Mouse (Mus musculus): ENCODE results near the gene Myo9a. TPM values are rescaled to one million over a fixed set of nuclear protein-coding genes. Genes with fewer than 3 reads are reported as not detected.

Gene Myo9a
- polyA plus RNA-seq, 1 experiment from 2014 or later: 13.1 TPM

GRCm38 (mm10) chr9:59725515-59725914, 25.2 kb upstream of the Myo9a start:
- peaks cover 16% of the 10 kb centered on the region for H3K4me1 ChIP-seq
- no peaks in the 10 kb centered on the region for H3K36me3 ChIP-seq
- no peak overlapping the region for H3K4me3 ChIP-seq (replicated peaks)
- no peak overlapping the region for H3K9ac ChIP-seq
- WGBS: 75% methylated on average over 10 of the region's 10 CpGs
- no peak overlapping the region for H3K27ac ChIP-seq (replicated peaks)
- no peaks in the 10 kb centered on the region for H3K9me3 ChIP-seq (replicated peaks)
- no peaks in the 10 kb centered on the region for H3K27me3 ChIP-seq
- no peak overlapping the region for H3K4me2 ChIP-seq (replicated peaks)
- ATAC-seq (ENCODE audit: insufficient number of reproducible peaks, low FRiP score, low TSS enrichment, low read depth): no peak

- Histone ChIP-seq H3K36me3 (no peaks in the 10 kb centered on the region), H3K4me1 (peaks cover 17% of the 10 kb centered on the region), H3K27me3 (no peaks in the 10 kb centered on the region), H3K4me2 (replicated peaks) (no peak overlapping the region), H3K9me3 (replicated peaks) (no peaks in the 10 kb centered on the region), H3K4me3 (replicated peaks) (no peak overlapping the region), H3K27ac (replicated peaks) (no peak overlapping the region), H3K9ac (no peak overlapping the region)
- ATAC-seq (ENCODE audit: insufficient number of reproducible peaks, low FRiP score, low TSS enrichment, low read depth): no peak
- 77% methylated on average over 11 of the region's 11 CpGs for WGBS
Measured at GRCm38 (mm10) chr9:59727569-59728286, 23.0 kb upstream of the Myo9a start.

GRCm38 (mm10) chr9:59731136-59731535, 19.6 kb upstream of the Myo9a start:
- WGBS: 82% methylated on average over 5 of the region's 5 CpGs
- no peaks in the 10 kb centered on the region for H3K27me3 ChIP-seq
- H3K36me3 ChIP-seq: no peaks in the 10 kb centered on the region
- no peaks in the 10 kb centered on the region for H3K9me3 ChIP-seq (replicated peaks)
- H3K4me1 ChIP-seq: peaks cover 8% of the 10 kb centered on the region; the same call in 1 of the 2 replicates
- no peak for ATAC-seq (ENCODE audit: insufficient number of reproducible peaks, low FRiP score, low TSS enrichment, low read depth)
- no peak overlapping the region for H3K27ac ChIP-seq (replicated peaks)
- no peak overlapping the region for H3K4me2 ChIP-seq (replicated peaks)
- H3K4me3 ChIP-seq (replicated peaks): no peak overlapping the region
- H3K9ac ChIP-seq: no peak overlapping the region

DNA sequence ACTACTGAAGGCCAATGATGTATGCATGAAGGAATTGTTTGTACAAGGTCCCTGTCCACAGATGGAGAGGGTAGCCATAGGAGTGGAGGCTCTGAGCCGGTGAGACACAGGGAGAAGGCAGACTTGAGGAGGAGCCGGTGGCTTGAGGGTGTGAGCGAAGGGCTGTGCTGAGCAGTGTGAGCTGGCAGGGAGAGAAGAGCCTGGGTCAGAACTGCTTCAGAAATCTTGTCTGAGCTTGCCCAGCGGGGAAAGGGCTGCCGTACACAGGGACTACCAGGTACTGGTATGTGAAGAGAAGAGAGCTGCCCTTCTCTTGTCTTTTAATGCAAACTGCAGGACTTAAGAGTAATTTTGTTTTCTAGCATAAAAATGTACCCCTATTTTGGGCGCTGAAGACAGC, 17.6 kb upstream of the Myo9a start:
- peaks cover 8% of the 10 kb centered on the region; the same call in 1 of the 2 replicates for H3K4me1 ChIP-seq
- ATAC-seq (ENCODE audit: insufficient number of reproducible peaks, low FRiP score, low TSS enrichment, low read depth): no peak
- peak overlapping the region; percentile 34; the same call in 1 of the 2 replicates for H3K27ac ChIP-seq (replicated peaks)
- 45% methylated on average over 6 of the region's 6 CpGs for WGBS
- H3K4me3 ChIP-seq (replicated peaks): no peak overlapping the region
- no peaks in the 10 kb centered on the region for H3K9me3 ChIP-seq (replicated peaks)
- H3K27me3 ChIP-seq: no peaks in the 10 kb centered on the region
- no peaks in the 10 kb centered on the region for H3K36me3 ChIP-seq
- H3K4me2 ChIP-seq (replicated peaks): no peak overlapping the region
- H3K9ac ChIP-seq: no peak overlapping the region

- no peak overlapping the region for H3K9ac ChIP-seq
- ATAC-seq (ENCODE audit: insufficient number of reproducible peaks, low FRiP score, low TSS enrichment, low read depth): no peak
- no peaks in the 10 kb centered on the region for H3K27me3 ChIP-seq
- no peak overlapping the region for H3K27ac ChIP-seq (replicated peaks)
- no peaks in the 10 kb centered on the region for H3K36me3 ChIP-seq
- 54% methylated on average over 4 of the region's 4 CpGs for WGBS
- no peak overlapping the region for H3K4me2 ChIP-seq (replicated peaks)
- H3K4me1 ChIP-seq: peaks cover 8% of the 10 kb centered on the region; the same call in 1 of the 2 replicates
- no peaks in the 10 kb centered on the region for H3K9me3 ChIP-seq (replicated peaks)
- H3K4me3 ChIP-seq (replicated peaks): no peak overlapping the region
Measured at GRCm38 (mm10) chr9:59735394-59735793, 15.3 kb upstream of the Myo9a start.

GRCm38 (mm10) chr9:59740593-59740992, 10.1 kb upstream of the Myo9a start:
- Histone ChIP-seq H3K4me1 (no peaks in the 10 kb centered on the region; the same call in 1 of the 2 replicates), H3K4me2 (replicated peaks) (no peak overlapping the region), H3K27me3 (no peaks in the 10 kb centered on the region), H3K27ac (replicated peaks) (no peak overlapping the region), H3K9ac (no peak overlapping the region), H3K36me3 (no peaks in the 10 kb centered on the region), H3K4me3 (replicated peaks) (no peak overlapping the region), H3K9me3 (replicated peaks) (no peaks in the 10 kb centered on the region)
- ATAC-seq (ENCODE audit: insufficient number of reproducible peaks, low FRiP score, low TSS enrichment, low read depth): no peak
- WGBS: 88% methylated on average over 2 of the region's 2 CpGs

DNA sequence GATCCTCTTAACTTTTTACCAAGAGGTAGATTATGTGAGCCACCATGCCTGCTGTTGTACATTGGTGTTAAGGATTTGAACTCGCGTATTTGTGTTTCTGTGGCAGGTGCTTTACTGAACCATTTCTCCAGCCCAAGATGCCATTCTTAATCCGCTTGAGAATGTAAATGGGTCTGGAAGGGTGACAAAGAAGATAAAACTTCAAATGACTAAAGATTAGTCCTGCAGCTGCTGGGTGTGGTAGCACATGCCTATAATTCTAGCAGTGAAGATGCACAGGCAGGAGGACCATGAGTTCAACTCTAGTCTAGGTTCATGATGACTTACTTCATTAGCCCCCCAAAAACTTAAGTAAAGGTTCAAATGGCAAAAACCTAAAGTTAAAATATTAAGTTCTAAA, 6.8 kb upstream of the Myo9a start:
- Histone ChIP-seq H3K27me3 (no peaks in the 10 kb centered on the region), H3K36me3 (no peaks in the 10 kb centered on the region), H3K4me2 (replicated peaks) (no peak overlapping the region), H3K4me1 (no peaks in the 10 kb centered on the region), H3K27ac (replicated peaks) (no peak overlapping the region), H3K9ac (no peak overlapping the region), H3K9me3 (replicated peaks) (no peaks in the 10 kb centered on the region), H3K4me3 (replicated peaks) (no peak overlapping the region)
- WGBS: 90% methylated on average over 3 of the region's 3 CpGs
- no peak for ATAC-seq (ENCODE audit: insufficient number of reproducible peaks, low FRiP score, low TSS enrichment, low read depth)

- ATAC-seq (ENCODE audit: insufficient number of reproducible peaks, low FRiP score, low TSS enrichment, low read depth): no peak
- H3K4me2 ChIP-seq (replicated peaks): no peak overlapping the region
- no peak overlapping the region for H3K27ac ChIP-seq (replicated peaks)
- no peaks in the 10 kb centered on the region for H3K27me3 ChIP-seq
- H3K9ac ChIP-seq: no peak overlapping the region
- H3K9me3 ChIP-seq (replicated peaks): no peaks in the 10 kb centered on the region
- H3K36me3 ChIP-seq: no peaks in the 10 kb centered on the region
- 89% methylated on average over 2 of the region's 2 CpGs for WGBS
- H3K4me3 ChIP-seq (replicated peaks): no peak overlapping the region
- H3K4me1 ChIP-seq: peaks cover 11% of the 10 kb centered on the region
Measured at GRCm38 (mm10) chr9:59748387-59748786, 2.3 kb upstream of the Myo9a start.

- Histone ChIP-seq H3K27ac (replicated peaks) (peak overlapping the region; percentile 28; the same call in 1 of the 2 replicates), H3K9ac (no peak overlapping the region), H3K27me3 (no peaks in the 10 kb centered on the region), H3K36me3 (no peaks in the 10 kb centered on the region), H3K4me1 (peaks cover 11% of the 10 kb centered on the region), H3K4me2 (replicated peaks) (no peak overlapping the region), H3K9me3 (replicated peaks) (no peaks in the 10 kb centered on the region), H3K4me3 (replicated peaks) (no peak overlapping the region)
- 79% methylated on average over 11 of the region's 11 CpGs for WGBS
- ATAC-seq (ENCODE audit: insufficient number of reproducible peaks, low FRiP score, low TSS enrichment, low read depth): no peak
Measured at GRCm38 (mm10) chr9:59748969-59749368, 1.7 kb upstream of the Myo9a start.

GRCm38 (mm10) chr9:59749581-59750265, 973 bp upstream of the Myo9a start:
- H3K4me1 ChIP-seq: peaks cover 11% of the 10 kb centered on the region
- no peaks in the 10 kb centered on the region for H3K9me3 ChIP-seq (replicated peaks)
- H3K4me2 ChIP-seq (replicated peaks): peak overlapping the region; percentile 63
- peak overlapping the region; percentile 41 for H3K9ac ChIP-seq
- no peaks in the 10 kb centered on the region for H3K36me3 ChIP-seq
- WGBS: 27% methylated on average over 12 of the region's 12 CpGs
- H3K4me3 ChIP-seq (replicated peaks): peak overlapping the region; percentile 91
- H3K27me3 ChIP-seq: no peaks in the 10 kb centered on the region
- no peak for ATAC-seq (ENCODE audit: insufficient number of reproducible peaks, low FRiP score, low TSS enrichment, low read depth)
- peak overlapping the region; percentile 96 for H3K27ac ChIP-seq (replicated peaks)

- ATAC-seq (ENCODE audit: insufficient number of reproducible peaks, low FRiP score, low TSS enrichment, low read depth): peak; percentile 94
Measured at GRCm38 (mm10) chr9:59751066-59751581, 428 bp downstream of the Myo9a start.

More at GRCm38 (mm10) chr9:59751066-59751581, 428 bp downstream of the Myo9a start:
- Histone ChIP-seq H3K36me3 (no peaks in the 10 kb centered on the region), H3K4me3 (replicated peaks) (peak overlapping the region; percentile 91), H3K27ac (replicated peaks) (peak overlapping the region; percentile 95), H3K4me1 (peaks cover 11% of the 10 kb centered on the region), H3K9me3 (replicated peaks) (no peaks in the 10 kb centered on the region), H3K9ac (peak overlapping the region; percentile 70), H3K27me3 (no peaks in the 10 kb centered on the region), H3K4me2 (replicated peaks) (peak overlapping the region; percentile 63)
- under 1% methylated on average over 48 of the region's 49 CpGs for WGBS

All from embryonic facial prominence, embryonic 15.5 days (tissue).